Mouse (Mus musculus) megakaryocyte, embryonic 14.5 days (primary cell): ENCODE data around the gene Zfp819.

Experiments used
- FLI1 ChIP-seq: IDR thresholded peaks from 2 replicates; pipeline ENCODE4 v1.6.1; 2012; ENCODE audit warnings: low read length, inconsistent platforms, mixed read lengths
- GATA1 ChIP-seq: IDR thresholded peaks from 3 replicates; pipeline ENCODE4 v1.6.1; 2012; ENCODE audit warnings: mixed read lengths, low read length, inconsistent platforms, borderline replicate concordance

DNA sequence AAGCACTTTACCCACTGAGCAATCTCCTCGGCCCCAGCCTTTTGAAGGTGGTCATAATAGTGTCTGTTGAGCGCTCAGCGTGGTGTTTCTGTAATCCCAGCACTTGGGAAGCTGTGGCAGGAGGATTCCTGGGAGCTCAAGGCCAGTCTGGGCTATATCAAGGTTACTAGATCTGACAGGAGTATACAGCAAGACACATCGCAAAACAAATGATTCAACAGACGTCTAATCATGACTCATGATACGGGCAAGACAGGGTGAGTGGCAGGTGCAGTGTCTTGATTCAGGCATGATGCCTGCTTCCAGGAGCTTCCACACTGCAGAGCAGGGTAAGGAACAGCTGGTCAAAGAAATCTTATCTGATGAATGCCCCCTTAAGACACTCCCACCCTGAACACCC lies 45.7 kb downstream of the Zfp819 start:
- no peak for TF ChIP-seq GATA1
- no peak for TF ChIP-seq FLI1
